Mouse (Mus musculus) CD4-positive, CD25-positive, alpha-beta regulatory T cell, adult 9 weeks (primary cell): Measurements from ENCODE around the gene Tmprss2. TPM values are rescaled to one million over a fixed set of nuclear protein-coding genes. Genes with fewer than 3 reads are reported as not detected.

ENCODE experiments used
- polyA plus RNA-seq: library from polyadenylated mRNA; unstranded; fragments of 100-300 nt; shearing (Covaris generic); gene quantifications from one replicate; pipeline ENCODE4 v1.2.1, GENCODE M21; 2017

The Tmprss2 gene
- polyA plus RNA-seq, result not detected

DNA sequence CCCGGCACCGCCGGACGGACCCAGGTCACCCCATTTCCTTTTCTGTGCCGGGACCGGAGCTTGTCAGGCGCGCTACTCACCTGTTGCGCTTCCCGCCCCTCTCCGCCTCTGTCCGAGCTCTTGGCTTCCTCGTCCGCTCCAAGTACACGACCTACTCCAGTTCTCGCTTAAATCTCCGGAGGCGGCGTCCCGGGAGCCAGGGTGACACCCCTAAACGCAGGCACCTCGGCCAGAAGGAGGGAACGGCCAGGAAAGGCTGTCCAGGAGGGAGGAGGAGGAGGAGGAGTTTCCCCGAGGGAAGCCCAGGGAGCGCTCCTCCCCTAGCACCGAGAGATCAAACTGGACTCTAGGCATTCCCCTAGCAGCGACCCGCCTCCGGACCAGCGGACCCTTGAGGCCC, at the start of gene Tmprss2:
Tmprss2 (minus strand) TSS at position 257 of the 400 bp plus-strand sequence.

Other genes with a start within 250 kb of the Tmprss2 start
- gene Mx1, start 148.3 kb downstream of the Tmprss2 start, polyA plus RNA-seq, result 9.8 TPM
- 2.1 TPM for gene Fam3b, start 96.4 kb downstream of the Tmprss2 start, polyA plus RNA-seq
- gene Ripk4, start 152.6 kb upstream of the Tmprss2 start, polyA plus RNA-seq, result 0.10 TPM
- 23.1 TPM for gene Prdm15, start 240.7 kb upstream of the Tmprss2 start, polyA plus RNA-seq